Mouse (Mus musculus): Measurements from ENCODE around the gene Pde4a. TPM values are rescaled to one million over a fixed set of nuclear protein-coding genes. Genes with fewer than 3 reads are reported as not detected.

Gene Pde4a
- total and polyA plus RNA-seq, 3 experiments: 57.2 to 60.0 (median 58.9) TPM

DNA sequence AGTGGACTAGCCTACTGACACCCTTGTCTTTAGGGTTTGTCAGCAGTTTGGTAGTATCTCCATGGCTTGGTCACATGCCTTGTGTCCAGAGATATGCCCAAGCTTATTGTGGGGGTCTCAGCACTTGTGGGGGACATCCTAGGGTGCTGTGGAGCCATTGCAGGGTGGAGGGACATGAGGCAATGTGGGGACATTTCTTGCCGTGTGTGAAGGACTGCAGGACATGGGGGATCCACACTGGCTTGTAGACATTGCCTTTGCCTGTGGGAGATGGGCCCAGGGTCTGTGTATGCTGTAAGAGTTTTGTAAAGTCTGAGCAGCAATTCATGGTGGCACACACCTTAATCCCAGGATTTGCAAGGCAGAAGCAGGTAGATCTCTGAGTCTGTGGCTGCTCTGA, 15.3 kb downstream of the Pde4a start:
- TF ChIP-seq EP300 (IDR thresholded peaks at IDR 0.05; ENCODE audit: insufficient read depth, low read depth, low read length) (no peak), POLR2A (IDR thresholded peaks at IDR 0.05; ENCODE audit: insufficient read depth, low read depth, low read length) (no peak)
- WGBS: 64% methylated on average over 1 of the region's 1 CpGs
- intact Hi-C loops (cut with DNase I): no loop called here
- Histone ChIP-seq H3K36me3 (ENCODE audit: control insufficient read depth, insufficient read depth, low read length) (no peaks in the 10 kb centered on the region), H3K27ac (no peak overlapping the region; the same call in 1 of the 2 replicates), H3K4me3 (no peak overlapping the region), H3K27me3 (ENCODE audit: control insufficient read depth, insufficient read depth, low read length) (no peaks in the 10 kb centered on the region), H3K9ac (ENCODE audit: low read depth, low read length) (no peak overlapping the region), H3K79me2 (replicated peaks; ENCODE audit: control insufficient read depth, insufficient read depth, low read length) (no peaks in the 10 kb centered on the region; the same call in 1 of the 2 replicates), H3K4me1 (ENCODE audit: control insufficient read depth, insufficient read depth, low read length) (peaks cover 3% of the 10 kb centered on the region)
- DNase-seq: no peak

DNA sequence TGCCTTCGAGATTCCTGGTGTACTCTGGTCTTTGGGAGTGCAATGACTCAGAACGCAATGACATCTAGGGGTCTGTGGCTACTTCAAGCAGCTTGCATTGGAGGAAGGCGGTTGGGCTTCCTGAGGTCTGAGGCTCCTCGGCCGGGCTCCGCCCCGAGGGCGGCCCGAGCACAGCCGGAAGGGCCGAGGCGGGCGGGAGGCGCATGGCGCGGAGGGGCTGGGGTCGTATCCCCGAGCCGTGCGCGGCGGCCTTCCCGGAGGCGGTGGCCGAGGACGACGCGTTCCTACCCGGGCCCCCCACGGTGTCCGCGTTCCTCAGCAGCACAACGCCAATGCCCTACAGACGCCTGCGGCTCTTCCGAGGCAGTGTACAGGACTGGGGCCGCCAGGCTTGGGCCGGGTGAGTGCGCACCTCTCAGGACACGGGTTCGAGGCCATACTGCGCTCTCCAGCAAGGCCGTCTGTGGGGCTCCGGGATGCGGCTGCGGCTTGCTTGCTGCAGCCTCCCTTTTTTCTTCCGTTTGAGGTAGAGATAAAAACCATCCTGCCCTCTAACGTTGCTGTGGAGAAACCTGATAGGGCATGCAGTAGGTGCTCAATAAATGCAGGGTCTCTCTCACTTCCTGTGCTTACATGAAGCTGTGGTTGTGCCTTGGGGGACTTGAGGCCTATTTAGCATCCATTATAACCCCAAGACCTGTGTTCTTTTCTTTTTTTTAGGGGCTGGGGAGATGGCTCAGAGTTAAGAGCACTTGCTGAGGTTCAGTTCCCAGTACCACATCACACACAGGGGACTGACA, 16.1 kb downstream of the Pde4a start:
- TF ChIP-seq EP300 (IDR thresholded peaks at IDR 0.05; ENCODE audit: insufficient read depth, low read depth, low read length) (no peak), CTCF (IDR thresholded peaks at IDR 0.05) (no peak), POLR2A (IDR thresholded peaks at IDR 0.05; ENCODE audit: insufficient read depth, low read depth, low read length) (0 out of 2 replicates have a peak, but pooled peaks have one; percentile 12)
- intact Hi-C loops (cut with DNase I): no loop called here
- H3K27me3 ChIP-seq (ENCODE audit: control insufficient read depth, insufficient read depth, low read length): no peaks in the 10 kb centered on the region
- no peaks in the 10 kb centered on the region; the same call in 1 of the 2 replicates for H3K79me2 ChIP-seq (replicated peaks; ENCODE audit: control insufficient read depth, insufficient read depth, low read length)
- no peaks in the 10 kb centered on the region for H3K36me3 ChIP-seq (ENCODE audit: control insufficient read depth, insufficient read depth, low read length)
- H3K27ac ChIP-seq: peak overlapping the region; percentile 57
- DNase-seq: peak; percentile 69 to 71
- H3K4me3 ChIP-seq: peak overlapping the region; percentile 68
- H3K4me1 ChIP-seq (ENCODE audit: control insufficient read depth, insufficient read depth, low read length): peaks cover 3% of the 10 kb centered on the region
- peak overlapping the region; percentile 80 for H3K9ac ChIP-seq (ENCODE audit: low read depth, low read length)
- 9% methylated on average over 48 of the region's 48 CpGs for WGBS

DNA sequence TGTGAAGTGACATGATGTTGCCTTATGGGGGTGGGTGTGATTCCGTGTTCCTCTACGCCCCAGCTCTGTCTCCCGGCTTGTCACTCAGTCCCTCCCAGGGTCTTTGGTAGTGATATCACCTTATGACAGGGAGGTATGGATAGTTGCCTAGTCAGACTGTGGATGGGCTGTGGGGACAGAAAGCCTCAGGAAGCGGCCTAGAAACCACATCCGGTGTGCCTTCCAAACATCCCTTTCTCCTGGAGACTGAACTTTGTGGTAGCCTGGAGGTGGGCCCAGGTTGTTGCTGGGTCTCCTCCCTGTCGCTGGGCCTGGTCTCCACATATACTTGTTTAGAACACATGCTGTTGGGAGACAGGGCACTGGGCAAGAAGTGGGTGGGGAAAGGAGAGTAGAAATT, 17.9 kb downstream of the Pde4a start:
- Histone ChIP-seq H3K4me3 (peak overlapping the region; percentile 70; the same call in 1 of the 2 replicates), H3K9ac (ENCODE audit: low read depth, low read length) (no peak overlapping the region)

GRCm38 (mm10) chr9:21183905-21184413, 18.4 kb downstream of the Pde4a start:
- 4% methylated on average over 33 of the region's 34 CpGs for WGBS
- H3K27ac ChIP-seq: peak overlapping the region; percentile 88
- no peaks in the 10 kb centered on the region for H3K36me3 ChIP-seq (ENCODE audit: control insufficient read depth, insufficient read depth, low read length)
- H3K79me2 ChIP-seq (replicated peaks; ENCODE audit: control insufficient read depth, insufficient read depth, low read length): no peaks in the 10 kb centered on the region; the same call in 1 of the 2 replicates
- H3K4me1 ChIP-seq (ENCODE audit: control insufficient read depth, insufficient read depth, low read length): peaks cover 3% of the 10 kb centered on the region
- H3K9ac ChIP-seq (ENCODE audit: low read depth, low read length): peak overlapping the region; percentile 70
- no peaks in the 10 kb centered on the region for H3K27me3 ChIP-seq (ENCODE audit: control insufficient read depth, insufficient read depth, low read length)
- TF ChIP-seq CTCF (IDR thresholded peaks at IDR 0.05): peak; percentile 46
- TF ChIP-seq POLR2A (IDR thresholded peaks at IDR 0.05; ENCODE audit: insufficient read depth, low read depth, low read length): peak; percentile 49; the same call in 1 of the 2 replicates
- TF ChIP-seq EP300 (IDR thresholded peaks at IDR 0.05; ENCODE audit: insufficient read depth, low read depth, low read length): no peak
- intact Hi-C loops (cut with DNase I): no loop called here
- DNase-seq: peak; percentile 82 to 86
- H3K4me3 ChIP-seq: peak overlapping the region; percentile 70

More for the DNA sequence above, 17.9 kb downstream of the Pde4a start:
- H3K27me3 ChIP-seq (ENCODE audit: control insufficient read depth, insufficient read depth, low read length): no peaks in the 10 kb centered on the region
- no peak for TF ChIP-seq EP300 (IDR thresholded peaks at IDR 0.05; ENCODE audit: insufficient read depth, low read depth, low read length)
- TF ChIP-seq CTCF (IDR thresholded peaks at IDR 0.05): no peak
- TF ChIP-seq POLR2A (IDR thresholded peaks at IDR 0.05; ENCODE audit: insufficient read depth, low read depth, low read length): no peak
- peaks cover 3% of the 10 kb centered on the region for H3K4me1 ChIP-seq (ENCODE audit: control insufficient read depth, insufficient read depth, low read length)
- intact Hi-C loops (cut with DNase I): no loop called here
- no peaks in the 10 kb centered on the region; the same call in 1 of the 2 replicates for H3K79me2 ChIP-seq (replicated peaks; ENCODE audit: control insufficient read depth, insufficient read depth, low read length)
- DNase-seq: no peak
- WGBS: 73% methylated on average over 6 of the region's 6 CpGs
- no peaks in the 10 kb centered on the region for H3K36me3 ChIP-seq (ENCODE audit: control insufficient read depth, insufficient read depth, low read length)
- H3K27ac ChIP-seq: peak overlapping the region; percentile 88; the same call in 1 of the 2 replicates

DNA sequence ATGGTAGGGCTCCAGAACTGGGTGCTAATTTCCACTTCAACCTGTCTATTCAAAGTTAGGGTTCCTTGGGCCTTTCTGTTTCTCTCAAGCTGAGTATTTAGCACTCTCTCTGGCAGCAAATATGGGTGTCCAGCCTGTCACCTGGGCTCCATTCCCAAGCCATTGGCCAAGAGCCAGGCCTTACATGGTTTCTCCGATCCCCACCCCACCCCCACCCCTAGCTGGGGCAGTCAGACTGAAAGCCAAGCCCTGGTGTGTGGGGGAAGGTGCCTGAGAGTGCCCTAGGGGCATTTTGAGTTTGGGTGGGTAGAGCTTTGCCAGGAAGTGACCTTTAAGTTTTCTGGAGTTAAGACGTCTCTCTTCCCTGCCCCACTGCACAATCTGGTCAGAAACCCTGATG, 19.2 kb downstream of the Pde4a start:
- WGBS: 6% methylated on average over 2 of the region's 2 CpGs
- TF ChIP-seq POLR2A (IDR thresholded peaks at IDR 0.05; ENCODE audit: insufficient read depth, low read depth, low read length) (no peak), CTCF (IDR thresholded peaks at IDR 0.05) (no peak), EP300 (IDR thresholded peaks at IDR 0.05; ENCODE audit: insufficient read depth, low read depth, low read length) (no peak)
- intact Hi-C loops (cut with DNase I): no loop called here
- Histone ChIP-seq H3K79me2 (replicated peaks; ENCODE audit: control insufficient read depth, insufficient read depth, low read length) (no peaks in the 10 kb centered on the region; the same call in 1 of the 2 replicates), H3K9ac (ENCODE audit: low read depth, low read length) (peak overlapping the region; percentile 70), H3K36me3 (ENCODE audit: control insufficient read depth, insufficient read depth, low read length) (no peaks in the 10 kb centered on the region), H3K4me1 (ENCODE audit: control insufficient read depth, insufficient read depth, low read length) (peaks cover 3% of the 10 kb centered on the region), H3K27me3 (ENCODE audit: control insufficient read depth, insufficient read depth, low read length) (no peaks in the 10 kb centered on the region), H3K27ac (peak overlapping the region; percentile 88), H3K4me3 (peak overlapping the region; percentile 70)
- DNase-seq: peak; percentile 73 to 77

- peak; percentile 58 to 70 for DNase-seq
- intact Hi-C loops (cut with DNase I): no loop called here
- Histone ChIP-seq H3K4me3 (peak overlapping the region; percentile 11; the same call in 1 of the 2 replicates), H3K4me1 (ENCODE audit: control insufficient read depth, insufficient read depth, low read length) (peaks cover 3% of the 10 kb centered on the region), H3K27ac (peak overlapping the region; percentile 88), H3K27me3 (ENCODE audit: control insufficient read depth, insufficient read depth, low read length) (no peaks in the 10 kb centered on the region), H3K36me3 (ENCODE audit: control insufficient read depth, insufficient read depth, low read length) (no peaks in the 10 kb centered on the region), H3K79me2 (replicated peaks; ENCODE audit: control insufficient read depth, insufficient read depth, low read length) (no peaks in the 10 kb centered on the region; the same call in 1 of the 2 replicates), H3K9ac (ENCODE audit: low read depth, low read length) (no peak overlapping the region)
- 65% methylated on average over 5 of the region's 5 CpGs for WGBS
- TF ChIP-seq EP300 (IDR thresholded peaks at IDR 0.05; ENCODE audit: insufficient read depth, low read depth, low read length) (0 out of 2 replicates have a peak, but pooled peaks have one; percentile 4), POLR2A (IDR thresholded peaks at IDR 0.05; ENCODE audit: insufficient read depth, low read depth, low read length) (no peak)
Observed at GRCm38 (mm10) chr9:21185436-21185835, 19.9 kb downstream of the Pde4a start.
